Mouse (Mus musculus) MEL (cell line): ENCODE results near the gene Col26a1. TPM values are rescaled to one million over a fixed set of nuclear protein-coding genes. Genes with fewer than 3 reads are reported as not detected.

Experiments
- DNase-seq: peaks from one replicate; pipeline ENCODE4 v3.0.0; 2011; ENCODE audit warnings: low read depth, low spot score
- H3K27ac ChIP-seq: 2 replicates; pipeline ENCODE4 v1.5.1; 2012; ENCODE audit warnings: low read depth, mild to moderate bottlenecking, control low read depth, low read length, moderate library complexity; ENCODE audit not compliant: control insufficient read depth
- H3K27me3 ChIP-seq, 2 experiments: fragments of 150-350 bp in 1 of 2; sonication (generic) in 1 of 2; 2 replicates each; pipeline ENCODE4 v1.6.1; 2012; ENCODE audit warnings: low read length in 2 of 2, mild to moderate bottlenecking in 2 of 2, improper control_type of control experiment in 1 of 2, moderate library complexity in 1 of 2; ENCODE audit not compliant: insufficient read depth in 2 of 2, control insufficient read depth in 1 of 2
- H3K36me3 ChIP-seq, 2 experiments: 2 replicates each; pipeline ENCODE4 v1.6.1; 2012 to 2014; ENCODE audit warnings: low read length in 2 of 2, improper control_type of control experiment in 1 of 2, inconsistent platforms in 1 of 2, mild to moderate bottlenecking in 1 of 2; ENCODE audit not compliant: insufficient read depth in 2 of 2, control insufficient read depth in 1 of 2
- H3K4me1 ChIP-seq, 2 experiments: fragments of 150-350 bp in 1 of 2; sonication (generic) in 1 of 2; 2 replicates each; pipeline ENCODE4 v1.6.1; 2012; ENCODE audit warnings: low read length in 2 of 2, improper control_type of control experiment in 1 of 2, mild to moderate bottlenecking in 1 of 2; ENCODE audit not compliant: insufficient read depth in 2 of 2, control insufficient read depth in 1 of 2
- H3K4me3 ChIP-seq, 2 experiments: fragments of 150-350 bp in 1 of 2; sonication (generic) in 1 of 2; 2 replicates each; pipeline ENCODE4 v1.5.1; 2012; ENCODE audit warnings: low read depth in 2 of 2, low read length in 2 of 2, mild to moderate bottlenecking in 2 of 2, moderate library complexity in 2 of 2, control low read depth in 1 of 2, improper control_type of control experiment in 1 of 2; ENCODE audit not compliant: control insufficient read depth in 1 of 2, insufficient read depth in 1 of 2
- H3K79me2 ChIP-seq: 2 replicates; pipeline ENCODE4 v1.6.1; 2012; ENCODE audit warnings: mild to moderate bottlenecking, low read length, moderate library complexity; ENCODE audit not compliant: control insufficient read depth, poor library complexity, insufficient read depth
- H3K9ac ChIP-seq: 2 replicates; pipeline ENCODE4 v1.6.1; 2012; ENCODE audit warnings: low read depth, mild to moderate bottlenecking, control low read depth, low read length, moderate library complexity; ENCODE audit not compliant: control insufficient read depth, poor library complexity, severe bottlenecking
- H3K9me3 ChIP-seq: fragments of 150-350 bp; sonication (generic); replicated peaks from 2 replicates; pipeline ENCODE4 v1.6.1; 2012; ENCODE audit warnings: mild to moderate bottlenecking, low read length, improper control_type of control experiment, moderate library complexity; ENCODE audit not compliant: insufficient read depth
- CHD2 ChIP-seq: IDR thresholded peaks from 2 replicates; pipeline ENCODE4 v1.6.1; 2011; ENCODE audit warnings: low read length, improper control_type of control experiment
- ELF1 ChIP-seq: IDR thresholded peaks from 2 replicates; pipeline ENCODE4 v1.6.1; 2014; ENCODE audit warnings: low read depth, mild to moderate bottlenecking, inconsistent platforms, low read length, improper control_type of control experiment, moderate library complexity
- ETS1 ChIP-seq: IDR thresholded peaks from 2 replicates; pipeline ENCODE4 v1.6.1; 2012; ENCODE audit warnings: low read depth, mild to moderate bottlenecking, inconsistent platforms, low read length, improper control_type of control experiment, moderate library complexity
- MAFK ChIP-seq: IDR thresholded peaks from 2 replicates; pipeline ENCODE4 v1.6.1; 2011; ENCODE audit warnings: low read depth, mild to moderate bottlenecking, low read length, improper control_type of control experiment, borderline replicate concordance
- MXI1 ChIP-seq: IDR thresholded peaks from 2 replicates; pipeline ENCODE4 v1.6.1; 2011; ENCODE audit warnings: mild to moderate bottlenecking, low read depth, low read length, improper control_type of control experiment
- MYB ChIP-seq: IDR thresholded peaks from 2 replicates; pipeline ENCODE4 v1.6.1; 2011; ENCODE audit warnings: mild to moderate bottlenecking, low read depth, low read length, improper control_type of control experiment
- MYC ChIP-seq: IDR thresholded peaks from 2 replicates; pipeline ENCODE4 v1.6.1; 2011; ENCODE audit warnings: low read depth, mild to moderate bottlenecking, low read length, improper control_type of control experiment, moderate library complexity
- NELFE ChIP-seq: IDR thresholded peaks from 2 replicates; pipeline ENCODE4 v1.6.1; 2011; ENCODE audit warnings: low read depth, low read length, improper control_type of control experiment
- NRF1 ChIP-seq: IDR thresholded peaks from 2 replicates; pipeline ENCODE4 v1.6.1; 2014; ENCODE audit warnings: low read depth, mild to moderate bottlenecking, inconsistent platforms, low read length, improper control_type of control experiment, moderate library complexity; ENCODE audit not compliant: poor library complexity, insufficient read depth, severe bottlenecking
- POLR2A ChIP-seq, 2 experiments: IDR thresholded peaks; 2 replicates each; pipeline ENCODE4 v1.6.1; 2011 to 2012; ENCODE audit warnings: low read length in 2 of 2, mild to moderate bottlenecking in 2 of 2, control low read depth in 1 of 2, improper control_type of control experiment in 1 of 2, low read depth in 1 of 2, moderate library complexity in 1 of 2; ENCODE audit not compliant: control insufficient read depth in 1 of 2, insufficient read depth in 1 of 2, poor library complexity in 1 of 2
- POLR2AphosphoS2 ChIP-seq: IDR thresholded peaks from 2 replicates; pipeline ENCODE4 v1.6.1; 2011; ENCODE audit warnings: low read length, improper control_type of control experiment
- RAD21 ChIP-seq: IDR thresholded peaks from 2 replicates; pipeline ENCODE4 v1.6.1; 2011; ENCODE audit warnings: mild to moderate bottlenecking, low read depth, low read length, improper control_type of control experiment
- RCOR1 ChIP-seq: IDR thresholded peaks from 2 replicates; pipeline ENCODE4 v1.6.1; 2012; ENCODE audit warnings: low read depth, mild to moderate bottlenecking, inconsistent platforms, low read length, improper control_type of control experiment
- SMC3 ChIP-seq: IDR thresholded peaks from 2 replicates; pipeline ENCODE4 v1.6.1; 2011; ENCODE audit warnings: low read depth, low read length, improper control_type of control experiment
- TAL1 ChIP-seq: IDR thresholded peaks from 2 replicates; pipeline ENCODE4 v1.6.1; 2012; ENCODE audit warnings: mild to moderate bottlenecking, inconsistent platforms, low read length, moderate library complexity, mixed read lengths
- TBP ChIP-seq: IDR thresholded peaks from 2 replicates; pipeline ENCODE4 v1.8.0; 2011; ENCODE audit warnings: low read depth, low read length, improper control_type of control experiment
- TCF12 ChIP-seq: IDR thresholded peaks from 2 replicates; pipeline ENCODE4 v1.6.1; 2014; ENCODE audit warnings: low read depth, mild to moderate bottlenecking, inconsistent platforms, low read length, improper control_type of control experiment, moderate library complexity
- UBTF ChIP-seq: IDR thresholded peaks from 2 replicates; pipeline ENCODE4 v1.6.1; 2012; ENCODE audit warnings: low read depth, mild to moderate bottlenecking, inconsistent platforms, low read length, improper control_type of control experiment, moderate library complexity, borderline replicate concordance; ENCODE audit not compliant: insufficient read depth
- USF1 ChIP-seq: IDR thresholded peaks from 2 replicates; pipeline ENCODE4 v1.6.1; 2014; ENCODE audit warnings: low read depth, mild to moderate bottlenecking, inconsistent platforms, low read length, improper control_type of control experiment, moderate library complexity
- USF2 ChIP-seq, 2 experiments: IDR thresholded peaks; 2 replicates each; pipeline ENCODE4 v1.6.1; 2011 to 2012; ENCODE audit warnings: improper control_type of control experiment in 2 of 2, low read length in 2 of 2, borderline replicate concordance in 1 of 2, inconsistent platforms in 1 of 2, low read depth in 1 of 2, mild to moderate bottlenecking in 1 of 2; ENCODE audit not compliant: insufficient read depth in 1 of 2
- ZC3H11A ChIP-seq: IDR thresholded peaks from 2 replicates; pipeline ENCODE4 v1.6.1; 2012; ENCODE audit warnings: low read depth, mild to moderate bottlenecking, inconsistent platforms, low read length, improper control_type of control experiment
- ZNF384 ChIP-seq: IDR thresholded peaks from 2 replicates; pipeline ENCODE4 v1.6.1; 2012; ENCODE audit warnings: low read depth, mild to moderate bottlenecking, inconsistent platforms, low read length, improper control_type of control experiment
- polyA plus RNA-seq, 2 experiments: library from polyadenylated mRNA; stranded (reverse) in 1 of 2; unstranded in 1 of 2; fragments of >175 nt in 1 of 2; fragments of >200 nt in 1 of 2; gene quantifications; 2 replicates each; pipeline versions ENCODE4 v1.2.1 to v1.2.4; 2012; ENCODE audit warnings: low replicate concordance in 2 of 2, low read depth in 1 of 2; ENCODE audit not compliant: insufficient read length in 2 of 2, insufficient read depth in 1 of 2, missing spikeins in 1 of 2
- total RNA-seq: library from RNA; depleted of rRNA; stranded (reverse); fragments of 300-350 nt; gene quantifications from 2 replicates; pipeline ENCODE4 v1.2.3, GENCODE M21; 2012

The Col26a1 gene
- total and polyA plus RNA-seq, 3 experiments = not detected

DNA sequence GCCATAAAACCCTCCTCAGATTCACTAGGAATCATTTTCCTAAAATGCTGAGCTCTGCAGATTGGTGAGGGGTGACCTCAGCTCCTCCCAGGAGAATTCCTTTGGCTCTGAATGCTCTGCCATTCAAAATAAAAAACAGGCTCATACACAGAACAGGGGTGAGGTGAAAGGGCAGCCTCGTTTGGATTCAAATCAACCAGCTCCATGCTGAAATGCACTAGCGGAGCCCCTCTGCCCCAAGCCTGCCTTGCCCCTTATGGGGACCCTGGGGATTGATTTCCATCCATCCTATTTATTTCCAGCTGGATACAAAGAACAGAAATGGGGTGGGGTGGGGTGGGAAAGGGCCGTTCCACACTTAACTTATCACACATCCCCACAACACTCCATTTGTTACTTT, 52.9 kb downstream of the Col26a1 start:
- DNase-seq = no peak
- no peaks in the 10 kb centered on the region for H3K79me2 ChIP-seq
- no peaks in the 10 kb centered on the region for H3K36me3 ChIP-seq
- no peak overlapping the region for H3K27ac ChIP-seq
- no peak overlapping the region for H3K4me3 ChIP-seq
- H3K4me1 ChIP-seq = no peaks in the 10 kb centered on the region
- H3K9ac ChIP-seq = no peak overlapping the region
- TF ChIP-seq TBP (no peak), USF1 (no peak), UBTF (no peak), NRF1 (no peak), USF2 (IDR thresholded peaks at IDR 0.05; ENCODE audit: borderline replicate concordance in 1 of 2, insufficient read depth in 1 of 2, low read depth in 1 of 2, low read length in 2 of 2) (no peak), ZC3H11A (no peak), ETS1 (no peak), RAD21 (no peak), RCOR1 (no peak), CHD2 (no peak), ZNF384 (no peak), NELFE (no peak), TCF12 (no peak), ELF1 (no peak), MXI1 (no peak), MYC (no peak), TAL1 (no peak)
- no peaks in the 10 kb centered on the region for H3K9me3 ChIP-seq
- no peaks in the 10 kb centered on the region; a peak in 1 of 4 replicates for H3K27me3 ChIP-seq

DNA sequence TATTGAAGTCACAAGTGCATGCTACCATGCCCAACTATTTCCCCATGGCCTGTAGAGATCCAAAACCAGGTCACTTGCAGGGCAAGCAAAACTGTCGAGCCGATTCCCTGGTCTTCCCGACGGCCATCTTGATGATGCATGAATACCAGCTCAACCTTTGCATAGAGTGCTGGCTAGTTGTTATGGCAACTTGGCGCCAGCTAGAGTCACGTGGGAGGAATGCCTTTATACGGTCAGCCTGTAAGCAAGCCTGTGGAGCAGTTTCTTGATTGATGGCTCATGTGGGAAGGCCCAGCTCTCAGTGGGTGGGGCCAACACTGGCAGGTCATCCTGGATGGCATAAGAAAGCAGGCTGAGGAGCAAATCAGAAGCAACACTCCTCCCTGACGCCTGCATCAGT, 61.0 kb downstream of the Col26a1 start:
- no peaks in the 10 kb centered on the region for H3K9me3 ChIP-seq
- no peak overlapping the region for H3K27ac ChIP-seq
- no peaks in the 10 kb centered on the region for H3K79me2 ChIP-seq
- no peaks in the 10 kb centered on the region for H3K36me3 ChIP-seq
- no peak overlapping the region for H3K9ac ChIP-seq
- H3K4me1 ChIP-seq = no peaks in the 10 kb centered on the region
- no peak overlapping the region for H3K4me3 ChIP-seq
- no peaks in the 10 kb centered on the region for H3K27me3 ChIP-seq
- TF ChIP-seq SMC3 (no peak), POLR2AphosphoS2 (no peak), POLR2A (IDR thresholded peaks at IDR 0.05; ENCODE audit: control insufficient read depth in 1 of 2, insufficient read depth in 1 of 2, low read depth in 1 of 2, low read length in 2 of 2, poor library complexity in 1 of 2) (no peak), MYB (no peak), NRF1 (no peak), USF1 (no peak), MAFK (no peak)
- TF ChIP-seq, all 39 proteins: peak for 0
- DNase-seq = no peak
